Mouse (Mus musculus): ENCODE measurements at regions not wholly inside any gene's neighbourhood (a gene's known extent, or its start where the extent isn't known, plus 50 kb on each side); places are given as distances from the start of the nearest gene placed in this dataset.

DNA sequence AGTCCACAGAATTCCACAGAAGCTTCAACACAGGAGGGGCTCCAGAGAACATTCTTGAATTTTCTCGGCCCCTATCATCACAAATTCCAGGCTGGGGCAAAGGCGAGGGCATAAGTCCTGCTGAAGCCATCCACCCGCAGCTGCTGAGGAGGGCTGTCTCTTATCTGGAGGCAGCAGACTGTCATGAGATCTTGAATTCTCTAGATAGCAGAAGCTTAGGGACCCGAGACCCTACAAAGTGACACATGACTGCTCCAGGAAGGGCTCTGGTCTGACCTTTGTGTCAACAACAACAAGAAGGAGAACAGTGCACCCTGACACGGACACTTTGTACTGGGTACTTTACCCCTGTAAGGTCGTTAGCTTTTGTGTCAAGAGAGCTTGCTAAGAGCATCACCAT lies 57.2 kb downstream of the Lao1 start:
- TF ChIP-seq GATA1 (IDR thresholded peaks at IDR 0.05; ENCODE audit: low read length) (peak; percentile 97), TAL1 (IDR thresholded peaks at IDR 0.05; ENCODE audit: low read length) (peak; percentile 93)

Measured in erythroblast, embryonic 14.5 days (primary cell).